Comparison of ENCODE assay signal across 8 mouse cellular contexts in genomic region chr9:57766431-57766830, GRCm38 (mm10). TPM values are rescaled to one million over a fixed set of nuclear protein-coding genes. Genes with fewer than 3 reads are reported as not detected.
DNase-seq lines count a peak whose midpoint lies in the region; ATAC-seq and TF ChIP-seq lines count a peak whose summit lies in the region.

No protein-coding gene starts in this region.

- peak; percentile 33 to 69 for DNase-seq in frontal cortex, adult 2 months (ENCODE audit: extremely low spot score in 1 of 2, low spot score in 1 of 2)
- DNase-seq in frontal cortex, postnatal 10 days (ENCODE audit: low spot score in 2 of 2) = no peak
- DNase-seq in testis, postnatal 14 days (ENCODE audit: low spot score) = no peak
- DNase-seq in c-Kit-positive CD71-positive TER-119-positive erythroid progenitor cells, embryonic 14.5 days (ENCODE audit: low spot score) = no peak
- DNase-seq in retina, postnatal 1 day = no peak
- DNase-seq in layer of hippocampus, adult 9-10 months (ENCODE audit: low spot score) = no peak

- no peak for TF ChIP-seq POLR2A in testis, adult 2 months (IDR thresholded peaks at IDR 0.05; ENCODE audit: control insufficient read depth, low read depth, low read length)

- peak overlapping the region; percentile 87 for H3K27ac ChIP-seq in testis, adult 2 months (ENCODE audit: control insufficient read depth, insufficient read depth, low read depth, low read length)
- peak overlapping the region; percentile 99 for H3K27ac ChIP-seq in liver, embryonic 12.5 days

- peaks cover 17% of the 10 kb centered on the region for H3K4me1 ChIP-seq in testis, adult 2 months (ENCODE audit: control insufficient read depth, insufficient read depth, low read length)
- H3K4me1 ChIP-seq in liver, embryonic 12.5 days = peaks cover 78% of the 10 kb centered on the region

- no peaks in the 10 kb centered on the region for H3K27me3 ChIP-seq in testis, adult 2 months (ENCODE audit: control insufficient read depth, insufficient read depth, low read length)
- peaks cover 13% of the 10 kb centered on the region; the same call in 1 of the 2 replicates for H3K27me3 ChIP-seq in liver, embryonic 12.5 days (replicated peaks)

- no peak for ATAC-seq in liver, embryonic 12.5 days

- H3K36me3 ChIP-seq in testis, adult 2 months (ENCODE audit: control insufficient read depth, insufficient read depth, low read length) = no peaks in the 10 kb centered on the region; the same call in 1 of the 2 replicates
- H3K36me3 ChIP-seq in liver, embryonic 12.5 days = peaks cover 18% of the 10 kb centered on the region

- TF ChIP-seq CTCF in testis, adult 2 months (IDR thresholded peaks at IDR 0.05; ENCODE audit: control insufficient read depth, insufficient read depth, insufficient replicate concordance, low read depth, low read length) = no peak

- 48% methylated on average over 6 of the region's 6 CpGs for WGBS in liver, embryonic 12.5 days (ENCODE audit: insufficient replicate concordance)

- peak overlapping the region; percentile 98 for H3K9ac ChIP-seq in liver, embryonic 12.5 days

- H3K4me2 ChIP-seq in liver, embryonic 12.5 days = peak overlapping the region; percentile 92

- H3K9me3 ChIP-seq in liver, embryonic 12.5 days (replicated peaks) = no peaks in the 10 kb centered on the region

- peak overlapping the region; percentile 89 for H3K4me3 ChIP-seq in testis, adult 2 months (ENCODE audit: control insufficient read depth, low read depth, low read length)
- peak overlapping the region; percentile 87 for H3K4me3 ChIP-seq in liver, embryonic 12.5 days

RNA-seq across cellular contexts. Expression of gene Clk3, which starts 0.8 kb away (rescaled TPM):
- 156 and 191 TPM in 2 replicates for polyA plus RNA-seq in frontal cortex, adult 2 months (2012; rRNA removed)
- polyA plus RNA-seq in testis, adult 2 months (2012; rRNA removed) = 197 and 224 TPM in 2 replicates
- 99.8 and 104 TPM in 2 replicates for polyA plus RNA-seq in liver, embryonic 12.5 days (2016; fragmentation: Nextera tagmentation; extraction: Ambion mirVana)

RNA-seq across cellular contexts. Expression of gene Edc3, which starts 58.1 kb away (rescaled TPM):
- polyA plus RNA-seq in frontal cortex, adult 2 months (2012; rRNA removed) = 12.3 and 13.3 TPM in 2 replicates
- polyA plus RNA-seq in testis, adult 2 months (2012; rRNA removed) = 8.0 and 8.1 TPM in 2 replicates
- polyA plus RNA-seq in liver, embryonic 12.5 days (2016; fragmentation: Nextera tagmentation; extraction: Ambion mirVana) = 21.2 and 22.2 TPM in 2 replicates

Comparison
In these comparisons a context has a peak if more than half of its experiments do, and no peak if none do; other contexts are left out.
1. DNase-seq: peak in frontal cortex, adult 2 months (2 of 2); none in frontal cortex, postnatal 10 days (0 of 2), testis, postnatal 14 days (single experiment), c-Kit-positive CD71-positive TER-119-positive erythroid progenitor cells, embryonic 14.5 days (single experiment), retina, postnatal 1 day (single experiment) and layer of hippocampus, adult 9-10 months (single experiment).